ENCODE assay signal across 16 mouse cellular contexts in the genomic region with DNA sequence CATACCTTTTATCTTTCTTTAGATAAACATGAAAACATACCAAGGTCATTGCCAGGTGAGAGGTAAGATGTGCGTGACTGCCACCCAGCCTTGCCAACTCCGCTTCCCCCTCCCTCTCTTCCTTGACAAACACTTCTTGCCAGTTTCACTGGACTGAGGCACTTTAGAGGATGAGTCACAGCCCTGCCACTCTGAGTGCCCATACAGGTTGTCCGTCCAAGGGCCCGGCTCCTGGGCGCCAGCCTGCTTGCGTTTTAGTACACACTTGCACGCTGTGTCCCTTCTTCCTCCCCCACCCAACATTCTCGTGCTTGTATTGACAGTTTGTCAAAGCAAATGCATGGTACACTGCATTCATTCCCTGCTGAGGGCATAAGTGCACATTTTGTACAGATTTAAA.
DNase-seq lines count a peak whose midpoint lies in the region; ATAC-seq and TF ChIP-seq lines count a peak whose summit lies in the region.
"Had no signal": no experiment of that assay in that cellular context is flagged by ENCODE, and none has a peak within 500 bp of the region (broad histone marks: within the 10 kb centered on the region; RNA-seq: fewer than 3 reads in every experiment).

No protein-coding gene starts in this region.

- H3K27ac ChIP-seq in lung, postnatal 0 days (ENCODE audit: low read length), result 0 out of 2 replicates have a peak overlapping the region, but pooled peaks have one; percentile 27
- H3K27ac ChIP-seq in heart, embryonic 11.5 days (ENCODE audit: low read depth, low read length), result no peak overlapping the region
- H3K27ac ChIP-seq: heart, embryonic 15.5 days; hindbrain, embryonic 12.5 days had no signal

- H3K36me3 ChIP-seq in lung, postnatal 0 days (ENCODE audit: insufficient read depth, low read length), result no peaks in the 10 kb centered on the region
- H3K36me3 ChIP-seq in heart, embryonic 11.5 days (ENCODE audit: control insufficient read depth, insufficient read depth, low read length), result no peaks in the 10 kb centered on the region
- H3K36me3 ChIP-seq: heart, embryonic 15.5 days; hindbrain, embryonic 12.5 days had no signal

- no peak overlapping the region for H3K4me2 ChIP-seq in lung, postnatal 0 days (replicated peaks; ENCODE audit: low read depth, low read length)
- H3K4me2 ChIP-seq in heart, embryonic 11.5 days, result no peak overlapping the region
- H3K4me2 ChIP-seq: heart, embryonic 15.5 days; hindbrain, embryonic 12.5 days had no signal

- WGBS in lung, postnatal 0 days, result 37% methylated on average over 8 of the region's 8 CpGs
- 72% methylated on average over 8 of the region's 8 CpGs for WGBS in heart, embryonic 11.5 days (ENCODE audit: insufficient replicate concordance)

- peak; percentile 100 for ATAC-seq in lung, postnatal 0 days
- no peak for ATAC-seq in heart, embryonic 11.5 days (replicated peaks; ENCODE audit: insufficient number of reproducible peaks, low FRiP score, low TSS enrichment)
- ATAC-seq: activated CD4-positive, CD25-positive, alpha-beta regulatory T cell, adult 4 months; intestine, postnatal 0 days; midbrain, embryonic 16.5 days had no signal

- H3K27me3 ChIP-seq in lung, postnatal 0 days (replicated peaks; ENCODE audit: insufficient read depth, low read length), result no peaks in the 10 kb centered on the region
- no peaks in the 10 kb centered on the region for H3K27me3 ChIP-seq in heart, embryonic 11.5 days (ENCODE audit: control insufficient read depth, insufficient read depth, low read length)
- H3K27me3 ChIP-seq: heart, embryonic 15.5 days; hindbrain, embryonic 12.5 days had no signal

- intact Hi-C loops in left cerebral cortex, postnatal 4 days (cut with DNase I), result no loop called here
- intact Hi-C loops in left cerebral cortex, postnatal 14 days (cut with DNase I), result no loop called here

- H3K4me1 ChIP-seq in lung, postnatal 0 days (ENCODE audit: insufficient read depth, low read depth, low read length), result no peaks in the 10 kb centered on the region
- H3K4me1 ChIP-seq in heart, embryonic 11.5 days (ENCODE audit: control insufficient read depth, insufficient read depth, low read length), result no peaks in the 10 kb centered on the region
- H3K4me1 ChIP-seq: heart, embryonic 15.5 days; hindbrain, embryonic 12.5 days had no signal

- no peak overlapping the region for H3K4me3 ChIP-seq in lung, postnatal 0 days (ENCODE audit: low read depth, low read length)
- H3K4me3 ChIP-seq in heart, embryonic 11.5 days (ENCODE audit: low read depth, low read length), result no peak overlapping the region
- H3K4me3 ChIP-seq: erythroblast, embryonic 14.5 days; heart, embryonic 15.5 days; hindbrain, embryonic 12.5 days had no signal

- TF ChIP-seq CTCF in lung, postnatal 0 days (IDR thresholded peaks at IDR 0.05), result no peak

- H3K9ac ChIP-seq in lung, postnatal 0 days (replicated peaks; ENCODE audit: low read depth), result no peak overlapping the region
- H3K9ac ChIP-seq in heart, embryonic 11.5 days (ENCODE audit: low read depth, low read length), result no peak overlapping the region
- H3K9ac ChIP-seq: heart, embryonic 15.5 days; hindbrain, embryonic 12.5 days had no signal

- peak; percentile 12 for DNase-seq in kidney, postnatal 14 days
- no peak for DNase-seq in kidney, adult 18-20 months
- DNase-seq in adrenal gland, postnatal 14 days, result peak; percentile 33
- peak; percentile 90 for DNase-seq in lung, postnatal 0 days (ENCODE audit: low spot score)
- DNase-seq in urinary bladder, postnatal 14 days (ENCODE audit: low spot score), result peak; percentile 89
- no peak for DNase-seq in left cerebral cortex, postnatal 4 days
- no peak for DNase-seq in left cerebral cortex, postnatal 14 days (ENCODE audit: low spot score in 2 of 2)
- DNase-seq: retina, postnatal 1 day; spleen, adult 18-20 months had no signal

- TF ChIP-seq EP300 in lung, postnatal 0 days (IDR thresholded peaks at IDR 0.05), result peak; percentile 91

- no peaks in the 10 kb centered on the region for H3K9me3 ChIP-seq in lung, postnatal 0 days (ENCODE audit: low read length)
- H3K9me3 ChIP-seq in heart, embryonic 11.5 days (replicated peaks; ENCODE audit: control insufficient read depth, low read length), result no peaks in the 10 kb centered on the region
- H3K9me3 ChIP-seq: heart, embryonic 15.5 days; hindbrain, embryonic 12.5 days had no signal

Comparison
In these comparisons a context has a peak if more than half of its experiments do, and no peak if none do; other contexts are left out.
1. DNase-seq: peak in kidney, postnatal 14 days (single experiment), adrenal gland, postnatal 14 days (single experiment), lung, postnatal 0 days (single experiment) and urinary bladder, postnatal 14 days (single experiment); none in kidney, adult 18-20 months (single experiment), left cerebral cortex, postnatal 4 days (single experiment) and left cerebral cortex, postnatal 14 days (0 of 2).